Mouse (Mus musculus): ENCODE results near the gene Mtm1.
A peak's percentile ranks its signal among the peaks of the same experiment; 100 is the strongest.
"Not testable (repeated sequence)": the region's sequence is repeated elsewhere in the genome, so short reads cannot be mapped to it uniquely, and the experiment has no call there.

Gene Mtm1

GRCm38 (mm10) chrX:71287088-71287487 is 76.5 kb downstream of the Mtm1 start:
- DNase-seq (ENCODE audit: low spot score): no peak

- no peak for DNase-seq (ENCODE audit: low spot score)
Measured at GRCm38 (mm10) chrX:71294191-71294590, 83.6 kb downstream of the Mtm1 start.

- DNase-seq (ENCODE audit: low spot score): no peak
Measured at GRCm38 (mm10) chrX:71296005-71296404, 85.4 kb downstream of the Mtm1 start.

GRCm38 (mm10) chrX:71302148-71302547 is 91.6 kb downstream of the Mtm1 start:
- no peak for DNase-seq (ENCODE audit: low spot score)

GRCm38 (mm10) chrX:71311229-71311628 is 100.7 kb downstream of the Mtm1 start:
- DNase-seq (ENCODE audit: low spot score): peak; percentile 46

GRCm38 (mm10) chrX:71314380-71314779 is 103.8 kb downstream of the Mtm1 start:
- no peak for DNase-seq (ENCODE audit: low spot score)

GRCm38 (mm10) chrX:71352033-71352432 is 141.5 kb downstream of the Mtm1 start:
- no peak for DNase-seq (ENCODE audit: low spot score)

GRCm38 (mm10) chrX:71355331-71355730 is 144.8 kb downstream of the Mtm1 start:
- DNase-seq (ENCODE audit: low spot score): no peak

GRCm38 (mm10) chrX:71361793-71362192 is 151.2 kb downstream of the Mtm1 start:
- not testable (repeated sequence) for DNase-seq (ENCODE audit: low spot score)

- DNase-seq (ENCODE audit: low spot score): no peak
Measured at GRCm38 (mm10) chrX:71364062-71364461, 153.5 kb downstream of the Mtm1 start.

GRCm38 (mm10) chrX:71364554-71364991 is 154.0 kb downstream of the Mtm1 start, which contains the start of gene Mtmr1:
Mtmr1 (plus strand) TSS chrX:71364760.
- DNase-seq (ENCODE audit: low spot score): peak; percentile 90

- DNase-seq (ENCODE audit: low spot score): peak; percentile 48
Measured at GRCm38 (mm10) chrX:71365011-71365410, 154.4 kb downstream of the Mtm1 start.

Measured in testis, postnatal 10 days (tissue).